Mouse (Mus musculus) adrenal gland, adult (tissue): ENCODE data around the gene Atxn7l1.
A peak's percentile ranks its signal among the peaks of the same experiment; 100 is the strongest.

Experiments used
- DNase-seq, 2 experiments: peaks; one replicate each; pipeline ENCODE4 v3.0.0; 2022 to 2023; ENCODE audit warnings: low spot score in 1 of 2; ENCODE audit not compliant: inconsistent age in 2 of 2

The Atxn7l1 gene

GRCm38 (mm10) chr12:33181875-33182274, 34.4 kb downstream of the Atxn7l1 start:
- DNase-seq: peak in 1 of 2 experiments; percentile 50

GRCm38 (mm10) chr12:33182428-33183137, 35.1 kb downstream of the Atxn7l1 start:
- DNase-seq: no peak

- DNase-seq: no peak
Measured at GRCm38 (mm10) chr12:33183138-33183627, 35.7 kb downstream of the Atxn7l1 start.

- no peak for DNase-seq
Measured at GRCm38 (mm10) chr12:33184137-33184536, 36.6 kb downstream of the Atxn7l1 start.

- DNase-seq: no peak
Measured at GRCm38 (mm10) chr12:33185046-33185445, 37.6 kb downstream of the Atxn7l1 start.

- DNase-seq: peak in 1 of 2 experiments; percentile 68
Measured at GRCm38 (mm10) chr12:33186331-33186730, 38.8 kb downstream of the Atxn7l1 start.

- DNase-seq: no peak
Measured at GRCm38 (mm10) chr12:33190133-33190532, 42.6 kb downstream of the Atxn7l1 start.

- DNase-seq: no peak
Measured at GRCm38 (mm10) chr12:33190633-33191032, 43.1 kb downstream of the Atxn7l1 start.

GRCm38 (mm10) chr12:33193408-33193901, 46.0 kb downstream of the Atxn7l1 start:
- no peak for DNase-seq

GRCm38 (mm10) chr12:33195175-33195574, 47.7 kb downstream of the Atxn7l1 start:
- no peak for DNase-seq

- no peak for DNase-seq
Measured at GRCm38 (mm10) chr12:33197287-33197686, 49.8 kb downstream of the Atxn7l1 start.

GRCm38 (mm10) chr12:33197746-33198145, 50.3 kb downstream of the Atxn7l1 start:
- DNase-seq: no peak

- no peak for DNase-seq
Measured at GRCm38 (mm10) chr12:33201068-33201467, 53.6 kb downstream of the Atxn7l1 start.

GRCm38 (mm10) chr12:33201491-33202210, 54.2 kb downstream of the Atxn7l1 start:
- no peak for DNase-seq

GRCm38 (mm10) chr12:33205255-33205654, 57.8 kb downstream of the Atxn7l1 start:
- no peak for DNase-seq

- DNase-seq: no peak
Measured at GRCm38 (mm10) chr12:33206300-33206699, 58.8 kb downstream of the Atxn7l1 start.

GRCm38 (mm10) chr12:33210856-33211255, 63.4 kb downstream of the Atxn7l1 start:
- no peak for DNase-seq

- DNase-seq: no peak
Measured at GRCm38 (mm10) chr12:33218215-33218859, 70.8 kb downstream of the Atxn7l1 start.

- no peak for DNase-seq
Measured at GRCm38 (mm10) chr12:33219436-33219835, 71.9 kb downstream of the Atxn7l1 start.

GRCm38 (mm10) chr12:33220081-33220480, 72.6 kb downstream of the Atxn7l1 start:
- no peak for DNase-seq

- DNase-seq: no peak
Measured at GRCm38 (mm10) chr12:33220509-33221051, 73.1 kb downstream of the Atxn7l1 start.
